Mouse (Mus musculus) kidney, postnatal 14 days (tissue): ENCODE results near the gene Scamp4.

Experiments
- DNase-seq: peaks from one replicate; pipeline ENCODE4 v3.0.0; 2022; ENCODE audit warnings: mixed read lengths

Scamp4 gene

DNA sequence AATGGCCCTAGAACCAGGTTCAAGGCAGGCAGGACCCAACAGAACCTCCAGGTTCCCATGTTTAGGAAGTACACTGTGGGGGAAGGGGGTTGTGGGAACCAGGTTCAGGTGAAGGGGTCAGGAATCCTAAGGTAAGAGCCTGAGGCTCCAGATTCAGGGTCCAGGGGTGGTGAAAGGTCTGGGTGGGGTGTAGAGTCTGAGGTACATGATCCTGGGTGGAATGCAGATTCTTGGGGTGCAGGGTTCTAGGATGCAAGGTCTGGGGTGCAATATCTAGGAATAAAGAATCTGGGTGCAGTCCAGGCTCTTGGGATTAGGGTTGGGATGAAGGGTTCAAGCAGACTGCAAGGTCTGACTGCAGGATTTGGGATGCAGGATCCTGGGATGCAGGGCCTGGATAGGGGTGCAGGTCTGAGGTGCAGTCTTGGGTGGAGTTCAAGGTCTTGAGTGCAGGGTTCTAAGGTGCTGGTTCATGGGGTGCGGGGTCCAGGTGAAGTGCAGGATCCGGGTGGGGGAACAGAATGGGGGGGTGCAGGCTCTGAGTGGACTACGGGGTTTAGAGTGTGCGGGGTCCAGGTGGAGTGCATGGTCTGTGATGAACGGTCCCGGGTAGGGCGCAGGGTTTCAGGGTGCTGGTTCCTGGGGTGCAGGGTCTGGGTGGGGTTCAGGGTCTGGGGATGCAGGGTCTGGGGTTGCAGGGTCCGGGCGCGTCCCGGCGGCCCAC, 52.9 kb downstream of the Scamp4 start:
- DNase-seq = no peak

DNA sequence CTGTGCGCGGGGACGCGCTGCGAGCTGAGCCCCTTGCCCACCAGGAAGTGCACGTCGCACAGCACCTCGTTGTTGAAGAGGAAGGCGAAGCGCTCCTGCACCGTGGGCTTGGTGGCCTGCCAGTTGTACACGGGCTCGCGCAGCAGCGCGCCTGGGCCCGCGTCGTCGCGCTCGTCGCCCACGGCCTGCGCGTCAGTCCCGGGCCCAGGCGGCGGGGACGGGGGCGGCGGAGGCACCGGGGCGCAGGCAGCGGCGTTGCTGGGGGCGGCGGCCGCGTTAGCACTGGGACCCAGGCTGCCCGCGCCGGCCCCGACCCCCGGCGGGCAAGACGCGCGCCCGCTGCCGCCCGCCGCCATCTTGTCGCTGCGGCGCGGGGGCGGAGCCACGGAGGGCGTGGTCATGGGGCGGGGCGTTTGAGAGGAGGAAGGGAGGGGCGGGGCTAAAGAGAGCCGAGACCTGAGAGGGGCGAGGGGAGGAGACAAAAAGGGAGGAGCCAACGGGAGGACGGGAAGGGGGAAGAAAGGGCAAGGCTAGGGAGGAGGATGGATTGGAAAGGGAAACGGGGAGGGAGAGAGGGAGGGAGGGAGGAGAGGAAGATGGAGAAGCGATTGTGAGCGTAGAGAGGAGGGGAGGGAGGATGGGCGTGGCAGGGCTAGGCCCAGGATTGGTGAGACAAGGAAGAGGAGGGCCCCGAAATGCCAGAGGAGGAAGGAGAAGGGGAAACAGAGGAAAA, 53.6 kb downstream of the Scamp4 start:
- DNase-seq = peak; percentile 98

DNA sequence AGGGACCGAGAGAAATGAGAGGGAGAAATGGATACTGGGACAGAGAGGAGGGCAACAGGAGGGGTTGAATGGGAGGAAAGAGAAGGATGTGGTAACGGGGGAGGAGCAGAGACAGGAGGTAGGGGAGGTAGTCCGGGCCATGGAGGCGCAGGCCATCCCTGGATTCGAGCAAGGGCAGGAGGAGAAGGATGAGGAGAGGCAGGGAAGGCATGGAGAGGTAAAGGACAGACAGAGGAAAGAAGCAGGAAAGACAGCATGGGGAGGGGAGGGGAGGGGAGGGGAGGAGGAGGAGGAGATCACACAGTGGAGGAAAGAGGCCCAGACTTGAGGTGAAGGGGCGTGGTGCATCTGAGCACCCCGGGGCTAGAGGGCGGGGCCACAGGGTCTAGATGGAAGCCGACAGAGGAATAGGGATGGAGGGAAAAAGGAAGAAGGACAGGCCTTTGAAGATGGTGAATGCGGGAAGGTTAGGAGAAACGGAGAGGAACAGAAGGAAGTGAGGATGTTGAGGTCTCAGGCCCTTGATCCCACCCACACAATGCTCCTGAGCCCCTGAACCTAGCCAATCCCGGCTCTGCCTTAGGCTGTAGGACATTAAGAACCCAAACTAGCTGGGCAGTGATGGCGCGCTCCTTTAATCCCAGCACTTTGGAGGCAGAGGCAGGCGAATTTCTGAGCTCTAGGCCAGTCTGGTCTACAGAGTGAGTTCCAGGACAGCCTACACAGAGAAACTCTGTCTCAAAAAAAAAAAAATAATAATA, 54.4 kb downstream of the Scamp4 start, which contains the start of gene Btbd2:
TSS of gene Btbd2 (minus strand) at position 209 of the 761 bp plus-strand sequence.
- peak; percentile 49 for DNase-seq

DNA sequence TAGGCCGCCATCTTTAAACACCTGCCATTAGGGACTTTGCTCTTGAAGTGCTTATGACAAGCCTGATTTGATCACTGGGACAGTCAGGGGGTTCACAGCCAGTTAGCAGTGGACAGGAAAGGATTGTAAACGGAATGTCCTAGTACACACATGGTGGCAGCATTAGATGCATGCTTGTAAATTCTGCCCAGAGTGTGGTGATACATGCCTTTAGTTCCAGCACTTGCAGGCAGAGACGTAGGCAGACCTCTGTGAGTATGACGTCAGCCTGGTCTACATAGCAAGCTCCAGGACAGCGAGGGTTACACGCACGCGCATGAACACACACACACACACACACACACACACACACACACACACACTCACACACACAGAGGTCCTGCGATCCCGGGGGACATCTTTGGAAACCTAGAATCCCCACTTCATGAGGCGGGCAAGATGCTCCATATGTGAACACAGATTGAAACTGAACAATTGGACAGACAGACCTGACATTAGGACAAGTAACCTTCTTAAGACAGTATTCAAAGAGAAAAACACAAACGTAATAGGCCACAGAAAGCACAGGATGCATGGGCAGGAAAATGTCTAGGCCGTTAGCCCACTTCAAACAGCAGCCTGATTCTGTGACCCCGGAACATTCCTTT, 55.6 kb downstream of the Scamp4 start:
- DNase-seq = no peak

DNA sequence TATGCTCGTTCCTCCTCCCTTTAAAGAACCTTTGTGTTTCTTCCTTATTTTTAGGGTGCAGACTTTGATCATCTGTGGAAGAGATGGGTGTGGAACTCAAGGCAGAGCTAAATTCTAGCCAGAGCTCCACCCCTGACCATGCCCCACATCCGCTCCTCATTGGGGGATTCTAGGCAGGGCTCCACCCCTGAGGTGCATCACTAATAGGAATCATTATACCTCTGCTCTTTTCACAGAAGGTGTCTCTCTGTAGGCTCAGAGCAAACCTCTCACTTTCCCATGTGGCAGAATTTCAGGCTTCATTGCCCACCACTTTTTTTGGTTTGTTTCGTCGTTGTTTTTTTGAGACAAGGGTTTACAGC, 56.1 kb downstream of the Scamp4 start:
- no peak for DNase-seq

- DNase-seq = peak; percentile 83
Measured at GRCm38 (mm10) chr10:80659213-80659612, 56.5 kb downstream of the Scamp4 start.

DNA sequence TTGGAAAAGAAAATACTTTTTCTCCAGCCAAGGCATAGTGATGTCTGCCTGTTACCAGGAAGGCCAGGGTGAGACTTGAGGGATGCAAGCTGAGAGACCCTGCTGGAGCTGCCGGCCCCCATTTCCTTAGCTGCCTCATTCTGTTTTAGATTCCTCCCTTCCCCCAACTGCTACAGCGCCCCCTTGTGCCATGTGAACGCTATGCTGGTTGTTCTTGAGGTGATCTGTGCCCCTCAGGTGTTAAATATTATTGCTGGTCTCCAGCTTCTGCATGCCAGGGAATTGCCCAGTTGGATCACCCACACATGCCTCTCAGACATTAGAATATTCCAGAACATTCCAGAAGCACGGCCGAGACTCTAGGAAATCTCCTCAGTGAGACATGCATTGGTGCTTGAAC, 58.5 kb downstream of the Scamp4 start:
- DNase-seq = peak; percentile 75

GRCm38 (mm10) chr10:80663485-80664196, 61.0 kb downstream of the Scamp4 start:
- DNase-seq = no peak

DNA sequence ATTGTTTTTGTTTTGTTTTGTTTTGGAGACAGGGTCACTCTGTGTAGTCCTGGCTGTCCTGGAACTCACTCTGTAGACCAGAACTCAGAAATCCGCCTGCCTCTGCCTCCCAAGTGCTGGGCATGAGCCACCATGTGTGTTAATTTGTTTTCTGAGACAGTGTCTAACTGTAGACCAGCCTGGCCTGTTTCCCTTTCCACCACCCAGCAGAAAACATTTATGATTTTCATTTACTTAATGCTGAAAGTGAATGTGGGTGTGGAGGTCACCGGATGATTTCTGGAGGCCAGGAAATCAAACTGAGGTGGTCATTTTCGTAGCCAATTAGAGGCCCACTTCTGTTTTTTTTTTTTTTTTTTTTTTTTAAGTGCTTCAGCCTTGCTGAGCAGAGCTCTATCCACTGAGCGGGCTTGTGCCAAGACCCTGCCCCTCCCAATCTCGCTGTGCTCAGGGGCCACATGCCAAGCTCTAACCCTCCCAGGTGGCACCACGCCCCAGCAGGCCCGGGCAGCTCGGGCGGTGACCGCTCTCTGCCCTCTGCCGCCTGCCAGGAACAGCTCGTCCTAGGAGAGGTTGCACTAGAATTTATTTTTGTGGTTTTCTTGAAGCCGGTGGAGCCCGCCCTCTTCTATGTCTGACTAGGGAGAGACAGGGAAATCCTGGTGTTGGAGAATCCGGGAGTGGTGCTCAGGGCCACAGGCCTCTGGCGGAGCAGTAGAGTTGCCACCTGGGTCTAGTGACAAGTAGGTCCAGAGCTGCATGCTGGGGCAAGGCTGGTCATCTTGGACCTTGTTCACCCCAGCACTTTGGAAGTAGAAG, 61.7 kb downstream of the Scamp4 start:
- peak; percentile 95 for DNase-seq

- peak; percentile 87 for DNase-seq
Measured at GRCm38 (mm10) chr10:80665016-80665380, 62.3 kb downstream of the Scamp4 start.
